Mouse (Mus musculus) gastrocnemius, postnatal 10 days (tissue): ENCODE measurements around the gene Fut9. TPM values are rescaled to one million over a fixed set of nuclear protein-coding genes. Genes with fewer than 3 reads are reported as not detected.

ENCODE experiments used
- DNase-seq: peaks from one replicate; pipeline ENCODE4 v3.0.0; 2021; ENCODE audit warnings: mixed read lengths
- total RNA-seq, 2 experiments: library from RNA; stranded (reverse); gene quantifications; 2 replicates each; pipeline ENCODE4 v1.2.3; 2021

Fut9 gene
- total RNA-seq, 2 experiments from 2014 or later: 0.07 to 0.18 TPM

GRCm38 (mm10) chr4:25645580-25645979 lies 154.5 kb downstream of the Fut9 start:
- DNase-seq: no peak

- no peak for DNase-seq
These were observed 158.1 kb downstream of the Fut9 start for GRCm38 (mm10) chr4:25641993-25642392.

GRCm38 (mm10) chr4:25633262-25633661 lies 166.8 kb downstream of the Fut9 start:
- no peak for DNase-seq

- DNase-seq: no peak
These were observed 171.9 kb downstream of the Fut9 start for GRCm38 (mm10) chr4:25628113-25628512.

GRCm38 (mm10) chr4:25627467-25627866 lies 172.6 kb downstream of the Fut9 start:
- DNase-seq: no peak

DNA sequence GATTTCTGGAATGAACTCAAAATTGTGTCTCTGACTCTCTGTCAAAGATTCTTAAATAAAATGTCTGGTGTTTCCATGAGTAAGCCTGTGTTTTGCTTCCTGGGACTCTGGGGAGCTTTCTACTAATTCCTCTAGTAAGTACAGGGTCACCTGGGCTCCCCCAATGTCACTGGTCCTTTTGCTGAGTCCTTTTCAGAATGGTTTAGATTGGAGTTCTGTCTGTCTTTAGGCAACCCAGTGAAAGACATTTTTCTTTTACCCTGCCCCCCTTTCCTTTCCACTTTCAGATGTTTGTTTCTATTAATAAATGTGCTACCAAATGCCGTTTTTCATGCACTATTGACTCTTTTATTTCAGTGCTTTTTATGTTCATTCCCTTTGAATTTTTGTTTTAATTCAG lies 173.0 kb downstream of the Fut9 start:
- DNase-seq: no peak

DNA sequence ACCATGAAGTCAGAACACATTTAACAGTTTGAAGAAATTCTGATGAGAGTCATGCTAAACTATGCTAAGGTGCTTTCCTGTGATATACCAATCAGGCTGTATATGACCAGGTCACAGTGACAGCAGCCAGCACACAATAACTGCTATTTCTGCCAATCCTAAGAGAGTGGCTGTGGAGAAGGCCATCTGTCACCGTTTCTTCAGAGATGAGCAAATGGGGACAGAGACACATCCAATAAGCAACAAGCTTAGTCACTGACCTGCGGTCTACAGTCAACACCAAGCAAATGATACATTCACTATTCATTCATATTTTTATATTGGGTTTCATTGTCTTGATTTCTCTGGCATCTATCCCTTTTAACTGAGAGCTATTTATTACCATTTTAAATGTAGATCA lies 176.9 kb downstream of the Fut9 start:
- no peak for DNase-seq

DNA sequence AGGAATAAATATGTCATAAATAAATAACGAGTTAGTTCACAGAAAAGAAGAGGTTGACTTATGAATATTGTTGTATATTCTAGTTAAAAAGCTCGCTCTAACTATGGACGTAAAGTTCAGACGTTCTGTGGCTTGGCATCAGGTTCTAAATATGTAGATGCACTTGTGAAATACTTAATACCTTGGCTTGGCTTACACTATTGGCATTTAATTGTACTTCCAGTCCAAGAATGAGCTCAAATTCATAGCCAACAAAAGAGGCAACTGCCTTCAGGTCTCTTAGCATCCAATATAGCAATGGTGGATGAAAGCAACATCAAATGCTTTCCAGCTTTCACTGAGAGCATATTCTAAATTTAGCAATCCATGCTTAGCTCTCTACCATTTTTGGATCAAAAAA lies 182.7 kb downstream of the Fut9 start:
- DNase-seq: no peak

- no peak for DNase-seq
These were observed 186.6 kb downstream of the Fut9 start for GRCm38 (mm10) chr4:25613426-25613825.

DNA sequence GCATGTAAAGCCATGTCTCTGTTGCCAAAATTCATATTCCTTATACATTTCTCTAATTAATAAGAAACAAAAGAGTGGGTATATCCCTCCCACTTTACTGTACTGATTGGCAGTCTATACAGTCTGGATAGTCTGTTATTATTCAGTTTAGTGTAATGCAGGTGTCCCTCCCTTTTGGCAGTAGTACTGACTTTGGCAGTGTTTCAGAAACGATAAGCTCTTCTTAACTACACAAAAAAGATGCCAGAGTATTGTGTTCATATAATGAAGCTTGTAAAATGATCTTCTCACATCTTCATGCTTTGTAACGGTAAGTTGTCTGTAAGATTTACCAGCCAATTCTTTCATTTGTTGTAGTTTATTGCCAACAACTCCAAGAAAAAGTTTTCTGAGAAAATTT lies 189.6 kb downstream of the Fut9 start:
- DNase-seq: no peak

- no peak for DNase-seq
These were observed 206.8 kb downstream of the Fut9 start for GRCm38 (mm10) chr4:25593218-25593617.
